19 mouse cellular contexts compared by ENCODE assay signal in genomic region chr15:96687366-96687765, GRCm38 (mm10).
"Had no signal": no experiment of that assay in that cellular context is flagged by ENCODE, and none has a peak within 500 bp of the region (broad histone marks: within the 10 kb centered on the region; RNA-seq: fewer than 3 reads in every experiment).

No protein-coding gene starts in this region.

- H3K4me2 ChIP-seq: liver, embryonic 15.5 days; lung, embryonic 14.5 days; midbrain, embryonic 12.5 days; neural tube, embryonic 13.5 days had no signal

- ATAC-seq: midbrain, embryonic 16.5 days had no signal

- H3K27ac ChIP-seq: liver, embryonic 15.5 days; midbrain, embryonic 10.5 days; midbrain, embryonic 12.5 days; neural tube, embryonic 13.5 days had no signal

- H3K9ac ChIP-seq: liver, embryonic 15.5 days; lung, embryonic 14.5 days; midbrain, embryonic 12.5 days; neural tube, embryonic 13.5 days had no signal

- H3K9me3 ChIP-seq: liver, embryonic 15.5 days; midbrain, embryonic 10.5 days; midbrain, embryonic 12.5 days; neural tube, embryonic 13.5 days had no signal

- DNase-seq: lung, adult 18-20 months; lung, postnatal 10 days; lung, postnatal 4 days; midbrain, embryonic 14.5 days; retina, postnatal 1 day; right cerebral cortex, adult 18-20 months; right cerebral cortex, postnatal 25 days; right cerebral cortex, postnatal 4 days; spleen, adult 18-20 months; thymus, adult 2 months; thymus, postnatal 25 days; thymus, postnatal 4 days had no signal

- H3K27me3 ChIP-seq: liver, embryonic 15.5 days; midbrain, embryonic 12.5 days; neural tube, embryonic 13.5 days had no signal

- H3K4me3 ChIP-seq: liver, embryonic 15.5 days; midbrain, embryonic 10.5 days; midbrain, embryonic 12.5 days; myocyte; neural tube, embryonic 13.5 days had no signal
